Comparison of ENCODE assay signal across 8 mouse cellular contexts in genomic region chr4:76450351-76451018, GRCm38 (mm10).
DNase-seq lines count a peak whose midpoint lies in the region; ATAC-seq and TF ChIP-seq lines count a peak whose summit lies in the region.

No protein-coding gene starts in this region.

- H3K36me3 ChIP-seq in kidney, embryonic 14.5 days (ENCODE audit: control insufficient read depth, insufficient read depth, low read length) = no peaks in the 10 kb centered on the region
- no peaks in the 10 kb centered on the region for H3K36me3 ChIP-seq in liver, embryonic 14.5 days (replicated peaks; ENCODE audit: control insufficient read depth, insufficient read depth, low read depth)
- H3K36me3 ChIP-seq in neural tube, embryonic 13.5 days = no peaks in the 10 kb centered on the region

- peak overlapping the region; percentile 81 for H3K27ac ChIP-seq in cortical plate, adult 2 months (ENCODE audit: insufficient read depth, low read length)
- peak overlapping the region; percentile 96 for H3K27ac ChIP-seq in kidney, embryonic 14.5 days (ENCODE audit: low read depth, low read length)
- H3K27ac ChIP-seq in liver, embryonic 14.5 days = no peak overlapping the region
- H3K27ac ChIP-seq in neural tube, embryonic 13.5 days (replicated peaks) = peak overlapping the region; percentile 99

- under 1% methylated on average over 33 of the region's 34 CpGs for WGBS in kidney, embryonic 14.5 days
- 1% methylated on average over 34 of the region's 34 CpGs for WGBS in liver, embryonic 14.5 days (ENCODE audit: insufficient replicate concordance)
- under 1% methylated on average over 32 of the region's 34 CpGs for WGBS in neural tube, embryonic 13.5 days

- H3K9me3 ChIP-seq in kidney, embryonic 14.5 days (ENCODE audit: control insufficient read depth, low read length) = no peaks in the 10 kb centered on the region
- no peaks in the 10 kb centered on the region for H3K9me3 ChIP-seq in liver, embryonic 14.5 days (ENCODE audit: control insufficient read depth, low read length)
- H3K9me3 ChIP-seq in neural tube, embryonic 13.5 days = no peaks in the 10 kb centered on the region

- no peak for DNase-seq in frontal cortex, postnatal 25 days (ENCODE audit: low spot score in 2 of 2)
- DNase-seq in gastrocnemius, postnatal 4 days (ENCODE audit: low spot score in 2 of 2) = peak; percentile 30 to 63
- DNase-seq in liver, embryonic 14.5 days (ENCODE audit: low read depth in 3 of 3, low spot score in 3 of 3) = no peak
- no peak for DNase-seq in thymus, postnatal 25 days

- peak overlapping the region; percentile 89 for H3K4me3 ChIP-seq in cortical plate, adult 2 months (ENCODE audit: insufficient read depth, low read length)
- peak overlapping the region; percentile 80 for H3K4me3 ChIP-seq in kidney, embryonic 14.5 days (ENCODE audit: low read length)
- peak overlapping the region; percentile 55 to 59 for H3K4me3 ChIP-seq in liver, embryonic 14.5 days (ENCODE audit: insufficient read depth in 1 of 2, low read depth in 2 of 2, low read length in 2 of 2)
- peak overlapping the region; percentile 81 for H3K4me3 ChIP-seq in neural tube, embryonic 13.5 days

- no peak for TF ChIP-seq CTCF in cortical plate, adult 2 months (IDR thresholded peaks at IDR 0.05; ENCODE audit: extremely low read depth, insufficient read depth, low read length)
- no peak for TF ChIP-seq CTCF in liver, embryonic 14.5 days (IDR thresholded peaks at IDR 0.05; ENCODE audit: low read depth)

- H3K4me2 ChIP-seq in kidney, embryonic 14.5 days (replicated peaks; ENCODE audit: low read depth, low read length) = peak overlapping the region; percentile 83
- peak overlapping the region; percentile 61 for H3K4me2 ChIP-seq in liver, embryonic 14.5 days (ENCODE audit: low read depth)
- peak overlapping the region; percentile 78 for H3K4me2 ChIP-seq in neural tube, embryonic 13.5 days

- H3K27me3 ChIP-seq in kidney, embryonic 14.5 days (ENCODE audit: control insufficient read depth, insufficient read depth, low read length) = no peaks in the 10 kb centered on the region
- peaks cover 27% of the 10 kb centered on the region for H3K27me3 ChIP-seq in liver, embryonic 14.5 days (ENCODE audit: control insufficient read depth, insufficient read depth, low read length)
- H3K27me3 ChIP-seq in neural tube, embryonic 13.5 days = no peaks in the 10 kb centered on the region

- TF ChIP-seq EP300 in liver, embryonic 14.5 days (IDR thresholded peaks at IDR 0.05; ENCODE audit: low read depth) = no peak

- peaks cover 3% of the 10 kb centered on the region; the same call in 1 of the 2 replicates for H3K4me1 ChIP-seq in cortical plate, adult 2 months (ENCODE audit: control insufficient read depth, insufficient read depth, low read length)
- 0 out of 2 replicates have a peak, but pooled peaks cover 3% of the 10 kb centered on the region for H3K4me1 ChIP-seq in kidney, embryonic 14.5 days (ENCODE audit: control insufficient read depth, insufficient read depth, low read length)
- H3K4me1 ChIP-seq in liver, embryonic 14.5 days (replicated peaks; ENCODE audit: control insufficient read depth in 2 of 2, insufficient read depth in 2 of 2, low read length in 1 of 2) = no peaks in the 10 kb centered on the region
- H3K4me1 ChIP-seq in neural tube, embryonic 13.5 days (replicated peaks) = peaks cover 22% of the 10 kb centered on the region; the same call in 1 of the 2 replicates

- H3K9ac ChIP-seq in kidney, embryonic 14.5 days (ENCODE audit: low read depth, low read length) = peak overlapping the region; percentile 99
- no peak overlapping the region for H3K9ac ChIP-seq in liver, embryonic 14.5 days (replicated peaks)
- H3K9ac ChIP-seq in neural tube, embryonic 13.5 days = peak overlapping the region; percentile 95

- no peak; the same call in 1 of the 2 replicates for TF ChIP-seq POLR2A in cortical plate, adult 2 months (IDR thresholded peaks at IDR 0.05; ENCODE audit: extremely low read depth, insufficient read depth, low read length)

- peak; percentile 45 for ATAC-seq in frontal cortex, adult (ENCODE audit: low TSS enrichment)
- peak; percentile 78 for ATAC-seq in kidney, embryonic 14.5 days (ENCODE audit: low FRiP score, low TSS enrichment)
- peak; percentile 37; the same call in 1 of the 2 replicates for ATAC-seq in liver, embryonic 14.5 days (ENCODE audit: insufficient read depth)
- peak; percentile 87 for ATAC-seq in neural tube, embryonic 13.5 days (ENCODE audit: low read depth)

Comparison
In these comparisons a context has a peak if more than half of its experiments do, and no peak if none do; other contexts are left out.
1. ATAC-seq: peak in every context shown above with its lines; median percentile 87 in neural tube, embryonic 13.5 days; 78 in kidney, embryonic 14.5 days; 45 in frontal cortex, adult; 37 in liver, embryonic 14.5 days.
2. DNase-seq: peak in gastrocnemius, postnatal 4 days (2 of 2); none in frontal cortex, postnatal 25 days (0 of 2), liver, embryonic 14.5 days (0 of 3) and thymus, postnatal 25 days (single experiment).
3. Peak in every context shown above with its lines, with median percentiles within 50 percentile points of each other: H3K4me3 ChIP-seq and H3K4me2 ChIP-seq.